9 mouse cellular contexts compared by ENCODE assay signal in genomic region chr6:28622522-28622921, GRCm38 (mm10).
DNase-seq lines count a peak whose midpoint lies in the region; ATAC-seq and TF ChIP-seq lines count a peak whose summit lies in the region.
"Had no signal": no experiment of that assay in that cellular context is flagged by ENCODE, and none has a peak within 500 bp of the region (broad histone marks: within the 10 kb centered on the region; RNA-seq: fewer than 3 reads in every experiment).

No protein-coding gene starts in this region.

- H3K4me3 ChIP-seq in kidney, postnatal 0 days (replicated peaks; ENCODE audit: low read depth, low read length) = no peak overlapping the region
- H3K4me3 ChIP-seq: myocyte had no signal

- no peaks in the 10 kb centered on the region for H3K27me3 ChIP-seq in kidney, postnatal 0 days (ENCODE audit: insufficient read depth, low read length)

- no peak overlapping the region for H3K4me2 ChIP-seq in kidney, postnatal 0 days (ENCODE audit: low read length)

- H3K27ac ChIP-seq in kidney, postnatal 0 days = no peak overlapping the region

- DNase-seq in gastrocnemius, postnatal 14 days = peak; percentile 36
- DNase-seq in gastrocnemius, postnatal 10 days = no peak
- DNase-seq in heart, adult 8-10 months (ENCODE audit: low spot score) = peak; percentile 64
- peak; percentile 63 for DNase-seq in kidney, postnatal 0 days (ENCODE audit: low spot score)
- DNase-seq in lung, postnatal 25 days (ENCODE audit: low spot score) = peak; percentile 33
- DNase-seq in Muller cell, postnatal 12 days (ENCODE audit: inconsistent ontology term) = no peak

- TF ChIP-seq CTCF in kidney, postnatal 0 days (IDR thresholded peaks at IDR 0.05; ENCODE audit: low read depth) = no peak

- peaks cover 3% of the 10 kb centered on the region; the same call in 1 of the 2 replicates for H3K36me3 ChIP-seq in kidney, postnatal 0 days (ENCODE audit: insufficient read depth, low read length)

- no peaks in the 10 kb centered on the region for H3K9me3 ChIP-seq in kidney, postnatal 0 days (replicated peaks; ENCODE audit: low read length)

- 54% methylated on average over 6 of the region's 6 CpGs for WGBS in kidney, postnatal 0 days

- intact Hi-C loops in gastrocnemius, postnatal 14 days (cut with DNase I; ENCODE audit: low total_unique reads) = no loop called here

- H3K4me1 ChIP-seq in kidney, postnatal 0 days (replicated peaks; ENCODE audit: insufficient read depth, low read length) = peaks cover 7% of the 10 kb centered on the region; the same call in 1 of the 2 replicates

- no peak overlapping the region for H3K9ac ChIP-seq in kidney, postnatal 0 days (ENCODE audit: low read depth, low read length)

- no peak for ATAC-seq in kidney, postnatal 0 days (replicated peaks; ENCODE audit: low FRiP score, low read depth)
- no peak for ATAC-seq in granulocyte monocyte progenitor cell, adult 5-6 weeks (replicated peaks; ENCODE audit: poor library complexity, severe bottlenecking)
- no peak for ATAC-seq in monocyte, adult 5-6 weeks (replicated peaks; ENCODE audit: insufficient number of reproducible peaks, low FRiP score, low TSS enrichment, poor library complexity, severe bottlenecking)

Comparison
In these comparisons a context has a peak if more than half of its experiments do, and no peak if none do; other contexts are left out.
1. DNase-seq: peak in gastrocnemius, postnatal 14 days (single experiment), heart, adult 8-10 months (single experiment), kidney, postnatal 0 days (single experiment) and lung, postnatal 25 days (single experiment); none in gastrocnemius, postnatal 10 days (single experiment) and Muller cell, postnatal 12 days (single experiment).